Mouse (Mus musculus) MEL (cell line): ENCODE data around the gene Hoxc6.

ENCODE experiments used
- CTCF ChIP-seq, 3 experiments: IDR thresholded peaks in 2 of 3; conservative IDR thresholded peaks in 1 of 3; 2 replicates each; pipeline ENCODE4 v1.5.1; 2011 to 2012; ENCODE audit warnings: low read length in 3 of 3, low read depth in 2 of 3, mild to moderate bottlenecking in 2 of 3, improper control_type of control experiment in 1 of 3, inconsistent platforms in 1 of 3, mixed read lengths in 1 of 3, moderate library complexity in 1 of 3; ENCODE audit not compliant: control insufficient read depth in 1 of 3, insufficient read depth in 1 of 3, poor library complexity in 1 of 3, severe bottlenecking in 1 of 3
- EP300 ChIP-seq, 2 experiments: IDR thresholded peaks; 2 replicates each; pipeline ENCODE4 v1.6.1; 2011; ENCODE audit warnings: improper control_type of control experiment in 2 of 2, low read length in 2 of 2, low read depth in 1 of 2, mild to moderate bottlenecking in 1 of 2
- GABPA ChIP-seq: IDR thresholded peaks from 2 replicates; pipeline ENCODE4 v1.6.1; 2012; ENCODE audit warnings: low read depth, mild to moderate bottlenecking, inconsistent platforms, low read length, improper control_type of control experiment, moderate library complexity
- JUND ChIP-seq: IDR thresholded peaks from 2 replicates; pipeline ENCODE4 v1.6.1; 2011; ENCODE audit warnings: low read depth, mild to moderate bottlenecking, improper control_type of control experiment, low read length
- MXI1 ChIP-seq: IDR thresholded peaks from 2 replicates; pipeline ENCODE4 v1.6.1; 2011; ENCODE audit warnings: mild to moderate bottlenecking, low read depth, low read length, improper control_type of control experiment
- NRF1 ChIP-seq: IDR thresholded peaks from 2 replicates; pipeline ENCODE4 v1.6.1; 2014; ENCODE audit warnings: low read depth, mild to moderate bottlenecking, inconsistent platforms, low read length, improper control_type of control experiment, moderate library complexity; ENCODE audit not compliant: poor library complexity, insufficient read depth, severe bottlenecking
- POLR2A ChIP-seq, 2 experiments: IDR thresholded peaks; 2 replicates each; pipeline ENCODE4 v1.6.1; 2011 to 2012; ENCODE audit warnings: low read length in 2 of 2, mild to moderate bottlenecking in 2 of 2, control low read depth in 1 of 2, improper control_type of control experiment in 1 of 2, low read depth in 1 of 2, moderate library complexity in 1 of 2; ENCODE audit not compliant: control insufficient read depth in 1 of 2, insufficient read depth in 1 of 2, poor library complexity in 1 of 2
- RCOR1 ChIP-seq: IDR thresholded peaks from 2 replicates; pipeline ENCODE4 v1.6.1; 2012; ENCODE audit warnings: low read depth, mild to moderate bottlenecking, inconsistent platforms, low read length, improper control_type of control experiment
- SIN3A ChIP-seq: IDR thresholded peaks from 2 replicates; pipeline ENCODE4 v1.6.1; 2012; ENCODE audit warnings: low read length, improper control_type of control experiment, inconsistent platforms
- ZKSCAN1 ChIP-seq: IDR thresholded peaks from 2 replicates; pipeline ENCODE4 v1.6.1; 2012; ENCODE audit warnings: low read depth, mild to moderate bottlenecking, inconsistent platforms, low read length, improper control_type of control experiment, moderate library complexity

- TF ChIP-seq RCOR1 = no peak
- no peak for TF ChIP-seq JUND
- no peak for TF ChIP-seq GABPA
- TF ChIP-seq POLR2A (IDR thresholded peaks at IDR 0.05; ENCODE audit: control insufficient read depth in 1 of 2, insufficient read depth in 1 of 2, low read depth in 1 of 2, low read length in 2 of 2, poor library complexity in 1 of 2) = no peak
- TF ChIP-seq NRF1 = no peak
- TF ChIP-seq CTCF (IDR thresholded peaks at IDR 0.05 in 2 of 3, conservative IDR thresholded peaks at IDR 0.05 in 1 of 3; ENCODE audit: control insufficient read depth in 1 of 3, insufficient read depth in 1 of 3, low read depth in 2 of 3, low read length in 3 of 3, poor library complexity in 1 of 3, severe bottlenecking in 1 of 3) = no peak
- TF ChIP-seq SIN3A = no peak
- TF ChIP-seq MXI1 = no peak
- no peak for TF ChIP-seq EP300 (IDR thresholded peaks at IDR 0.05; ENCODE audit: low read depth in 1 of 2, low read length in 2 of 2)
- TF ChIP-seq ZKSCAN1 = no peak
These were observed 25.8 kb upstream of the Hoxc6 start for GRCm38 (mm10) chr15:102972254-102972653.
